Mouse (Mus musculus) liver, embryonic 11.5 days (tissue): ENCODE results near the gene Zswim1. TPM values are rescaled to one million over a fixed set of nuclear protein-coding genes. Genes with fewer than 3 reads are reported as not detected.
A peak's percentile ranks its signal among the peaks of the same experiment; 100 is the strongest.
"Not testable (repeated sequence)": the region's sequence is repeated elsewhere in the genome, so short reads cannot be mapped to it uniquely, and the experiment has no call there.

Experiments
- ATAC-seq: fragments of 200-750 bp; cut with Nextera tagmentation; replicated peaks from 2 replicates; pipeline ENCODE4 v1.8.0; 2017; ENCODE audit warnings: moderate number of reproducible peaks, mild to moderate bottlenecking, moderate TSS enrichment, moderate library complexity; ENCODE audit not compliant: low FRiP score
- DNase-seq: peaks from one replicate; pipeline ENCODE4 v3.0.0-alpha.2; 2017; ENCODE audit warnings: low spot score
- H3K27ac ChIP-seq: fragments of 300-500 bp; sonication (generic); 2 replicates; pipeline ENCODE4 v1.5.1; 2014; ENCODE audit warnings: mild to moderate bottlenecking, low read depth, low read length, control low read depth
- H3K27me3 ChIP-seq: fragments of 300-500 bp; sonication (generic); replicated peaks from 2 replicates; pipeline ENCODE4 v1.6.1; 2014; ENCODE audit warnings: low read length, mixed read lengths; ENCODE audit not compliant: control insufficient read depth, insufficient read depth
- H3K36me3 ChIP-seq: fragments of 300-500 bp; sonication (generic); 2 replicates; pipeline ENCODE4 v1.6.1; 2014; ENCODE audit warnings: mild to moderate bottlenecking, low read length, moderate library complexity, mixed read lengths; ENCODE audit not compliant: control insufficient read depth, insufficient read depth
- H3K4me1 ChIP-seq: fragments of 300-500 bp; sonication (generic); replicated peaks from 2 replicates; pipeline ENCODE4 v1.6.1; 2014; ENCODE audit warnings: low read length, mixed read lengths; ENCODE audit not compliant: control insufficient read depth, insufficient read depth
- H3K4me2 ChIP-seq: fragments of 300-500 bp; sonication (generic); 2 replicates; pipeline ENCODE4 v1.6.1; 2014; ENCODE audit warnings: mild to moderate bottlenecking, control low read depth, moderate library complexity
- H3K4me3 ChIP-seq: fragments of 300-500 bp; sonication (generic); 2 replicates; pipeline ENCODE4 v1.5.1; 2014; ENCODE audit warnings: low read depth, low read length, control low read depth
- H3K9ac ChIP-seq: fragments of 300-500 bp; sonication (generic); 2 replicates; pipeline ENCODE4 v1.6.1; 2014; ENCODE audit warnings: low read depth, low read length, control low read depth
- H3K9me3 ChIP-seq: fragments of 300-500 bp; sonication (generic); 2 replicates; pipeline ENCODE4 v1.6.1; 2016; ENCODE audit warnings: low read length, inconsistent platforms, mixed read lengths; ENCODE audit not compliant: control insufficient read depth
- whole genome bisulfite sequencing: fragments of 180-500 bp; shearing (Covaris S2); extraction: QIAGEN DNeasy Blood & Tissue Kit; methylation state at CpG from one replicate; pipeline ENCODE4 v1.1.7; 2014; 5-methylcytosine and 5-hydroxymethylcytosine counted together
- polyA plus RNA-seq: library from polyadenylated mRNA; unstranded; fragments of >200 nt; fragmentation: Nextera tagmentation; extraction: Ambion mirVana; gene quantifications from 2 replicates; pipeline ENCODE4 v1.2.1, GENCODE M21; 2014

The Zswim1 gene
- polyA plus RNA-seq, 1 experiment from 2014 or later, result 13.7 TPM

GRCm38 (mm10) chr2:164798554-164798953 lies 23.9 kb upstream of the Zswim1 start:
- peaks cover 33% of the 10 kb centered on the region for H3K36me3 ChIP-seq
- 83% methylated on average over 6 of the region's 6 CpGs for WGBS
- not testable (repeated sequence) for H3K9ac ChIP-seq, H3K27me3 ChIP-seq, ATAC-seq, H3K9me3 ChIP-seq, H3K27ac ChIP-seq, DNase-seq, H3K4me1 ChIP-seq, H3K4me2 ChIP-seq, H3K4me3 ChIP-seq

GRCm38 (mm10) chr2:164800252-164801004 lies 22.1 kb upstream of the Zswim1 start:
- peaks cover 4% of the 10 kb centered on the region for H3K4me1 ChIP-seq
- no peaks in the 10 kb centered on the region for H3K9me3 ChIP-seq
- H3K4me2 ChIP-seq, result no peak overlapping the region
- H3K4me3 ChIP-seq, result no peak overlapping the region
- no peak overlapping the region for H3K9ac ChIP-seq
- no peak overlapping the region for H3K27ac ChIP-seq
- no peaks in the 10 kb centered on the region for H3K27me3 ChIP-seq
- DNase-seq (no peak), ATAC-seq (no peak)
- H3K36me3 ChIP-seq, result peaks cover 25% of the 10 kb centered on the region
- 87% methylated on average over 13 of the region's 13 CpGs for WGBS

- Histone ChIP-seq H3K27me3 (no peaks in the 10 kb centered on the region), H3K4me1 (peaks cover 12% of the 10 kb centered on the region), H3K9ac (peak overlapping the region; percentile 88), H3K36me3 (peaks cover 12% of the 10 kb centered on the region), H3K4me3 (peak overlapping the region; percentile 90), H3K9me3 (no peaks in the 10 kb centered on the region), H3K4me2 (peak overlapping the region; percentile 66), H3K27ac (no peak overlapping the region)
- WGBS, result 90% methylated on average over 16 of the region's 16 CpGs
- ATAC-seq, result no peak
- no peak for DNase-seq
Observed at GRCm38 (mm10) chr2:164803201-164803920, 19.1 kb upstream of the Zswim1 start.

- WGBS, result 46% methylated on average over 1 of the region's 1 CpGs
- DNase-seq, result no peak
Observed at GRCm38 (mm10) chr2:164803921-164804313, 18.6 kb upstream of the Zswim1 start.

GRCm38 (mm10) chr2:164804533-164805331 lies 17.8 kb upstream of the Zswim1 start, which contains the start of the genes Acot8 and Zswim3:
Gene Acot8, minus strand, starts transcription at chr2:164804882.
Gene Zswim3, plus strand, starts transcription at chr2:164805098.
- Histone ChIP-seq H3K4me2 (peak within 1 kb of the TSS; percentile 78), H3K4me3 (peak within 1 kb of the TSS; percentile 90), H3K27me3 (no peaks in the 10 kb centered on the region), H3K9me3 (no peaks in the 10 kb centered on the region), H3K27ac (peak within 1 kb of the TSS; percentile 81), H3K9ac (peak within 1 kb of the TSS; percentile 88), H3K36me3 (peaks cover 12% of the 10 kb centered on the region), H3K4me1 (peaks cover 12% of the 10 kb centered on the region)
- peak; percentile 95 for ATAC-seq
- under 1% methylated on average over 47 of the region's 47 CpGs for WGBS
- peak; percentile 95 for DNase-seq

More at GRCm38 (mm10) chr2:164803921-164804313, 18.6 kb upstream of the Zswim1 start:
- H3K36me3 ChIP-seq, result peaks cover 15% of the 10 kb centered on the region
- H3K4me1 ChIP-seq, result peaks cover 12% of the 10 kb centered on the region
- ATAC-seq, result no peak
- no peaks in the 10 kb centered on the region for H3K27me3 ChIP-seq
- H3K9ac ChIP-seq, result peak overlapping the region; percentile 88
- H3K9me3 ChIP-seq, result no peaks in the 10 kb centered on the region
- H3K4me2 ChIP-seq, result peak overlapping the region; percentile 66
- no peak overlapping the region for H3K27ac ChIP-seq
- peak overlapping the region; percentile 90 for H3K4me3 ChIP-seq

GRCm38 (mm10) chr2:164805332-164805718 lies 17.2 kb upstream of the Zswim1 start:
- under 1% methylated on average over 21 of the region's 21 CpGs for WGBS
- no peak for DNase-seq

GRCm38 (mm10) chr2:164806614-164807013 lies 15.9 kb upstream of the Zswim1 start:
- Histone ChIP-seq H3K27me3 (no peaks in the 10 kb centered on the region), H3K4me1 (peaks cover 12% of the 10 kb centered on the region), H3K4me3 (peak overlapping the region; percentile 90; the same call in 1 of the 2 replicates), H3K36me3 (peaks cover 2% of the 10 kb centered on the region; the same call in 1 of the 2 replicates), H3K9ac (0 out of 2 replicates have a peak overlapping the region, but pooled peaks have one; percentile 17), H3K4me2 (peak overlapping the region; percentile 78), H3K9me3 (no peaks in the 10 kb centered on the region), H3K27ac (no peak overlapping the region)
- 79% methylated on average over 7 of the region's 7 CpGs for WGBS
- ATAC-seq (no peak), DNase-seq (no peak)

More at GRCm38 (mm10) chr2:164805332-164805718, 17.2 kb upstream of the Zswim1 start:
- Histone ChIP-seq H3K4me3 (peak overlapping the region; percentile 90), H3K27me3 (no peaks in the 10 kb centered on the region), H3K36me3 (peaks cover 7% of the 10 kb centered on the region; the same call in 1 of the 2 replicates), H3K9me3 (no peaks in the 10 kb centered on the region), H3K27ac (peak overlapping the region; percentile 81), H3K4me1 (peaks cover 12% of the 10 kb centered on the region), H3K4me2 (peak overlapping the region; percentile 78), H3K9ac (peak overlapping the region; percentile 80)
- peak; percentile 75 for ATAC-seq

- Histone ChIP-seq H3K4me1 (peaks cover 6% of the 10 kb centered on the region; the same call in 1 of the 2 replicates), H3K4me2 (no peak overlapping the region), H3K27ac (no peak overlapping the region), H3K9ac (no peak overlapping the region), H3K4me3 (no peak overlapping the region), H3K27me3 (no peaks in the 10 kb centered on the region), H3K9me3 (no peaks in the 10 kb centered on the region), H3K36me3 (peaks cover 4% of the 10 kb centered on the region; the same call in 1 of the 2 replicates)
- no peak for DNase-seq
- no peak for ATAC-seq
- WGBS, result 67% methylated on average over 2 of the region's 2 CpGs
Observed at GRCm38 (mm10) chr2:164813557-164813956, 8.9 kb upstream of the Zswim1 start.
